Mouse (Mus musculus) intestine, embryonic 14.5 days (tissue): Measurements from ENCODE around the gene Gmeb2. TPM values are rescaled to one million over a fixed set of nuclear protein-coding genes. Genes with fewer than 3 reads are reported as not detected.
A peak's percentile ranks its signal among the peaks of the same experiment; 100 is the strongest.

ENCODE experiments used
- ATAC-seq: fragments of 200-750 bp; cut with Nextera tagmentation; replicated peaks from 2 replicates; pipeline ENCODE4 v1.8.0; 2017; ENCODE audit warnings: low read depth, moderate number of reproducible peaks, moderate TSS enrichment, moderate library complexity; ENCODE audit not compliant: low FRiP score, low TSS enrichment
- DNase-seq: peaks from one replicate; pipeline ENCODE4 v3.0.0-alpha.2; 2018; ENCODE audit warnings: low spot score
- H3K27ac ChIP-seq: fragments of 300-500 bp; sonication (generic); 2 replicates; pipeline ENCODE4 v1.5.1; 2014; ENCODE audit warnings: low read depth, mild to moderate bottlenecking, control low read depth
- H3K27me3 ChIP-seq: fragments of 300-500 bp; sonication (generic); replicated peaks from 2 replicates; pipeline ENCODE4 v1.6.1; 2014; ENCODE audit warnings: low read length, control low read depth; ENCODE audit not compliant: control insufficient read depth, insufficient read depth
- H3K36me3 ChIP-seq: fragments of 300-500 bp; sonication (generic); 2 replicates; pipeline ENCODE4 v1.6.1; 2014; ENCODE audit warnings: low read length, control low read depth; ENCODE audit not compliant: control insufficient read depth, insufficient read depth
- H3K4me1 ChIP-seq: fragments of 300-500 bp; sonication (generic); replicated peaks from 2 replicates; pipeline ENCODE4 v1.6.1; 2014; ENCODE audit warnings: low read length, control low read depth, mixed read lengths; ENCODE audit not compliant: control insufficient read depth, insufficient read depth
- H3K4me2 ChIP-seq: fragments of 300-500 bp; sonication (generic); 2 replicates; pipeline ENCODE4 v1.6.1; 2014; ENCODE audit warnings: low read length
- H3K4me3 ChIP-seq: fragments of 300-500 bp; sonication (generic); 2 replicates; pipeline ENCODE4 v1.5.1; 2014; ENCODE audit warnings: low read depth, low read length, control low read depth, mixed read lengths
- H3K9ac ChIP-seq: fragments of 300-500 bp; sonication (generic); 2 replicates; pipeline ENCODE4 v1.6.1; 2014; ENCODE audit warnings: mild to moderate bottlenecking, low read length
- H3K9me3 ChIP-seq: fragments of 300-500 bp; sonication (generic); 2 replicates; pipeline ENCODE4 v1.6.1; 2016; ENCODE audit warnings: low read length, control low read depth; ENCODE audit not compliant: control insufficient read depth
- WGBS: fragments of 180-500 bp; shearing (Covaris S2); extraction: QIAGEN DNeasy Blood & Tissue Kit; methylation state at CpG from one replicate; pipeline ENCODE4 v1.1.7; 2014; 5-methylcytosine and 5-hydroxymethylcytosine counted together
- polyA plus RNA-seq: library from polyadenylated mRNA; unstranded; fragments of >200 nt; fragmentation: Nextera tagmentation; extraction: Ambion mirVana; gene quantifications from 2 replicates; pipeline ENCODE4 v1.2.1, GENCODE M21; 2014

Gene Gmeb2
- polyA plus RNA-seq, 1 experiment from 2014 or later: 16.6 TPM

- ATAC-seq: peak; percentile 50; the same call in 1 of the 2 replicates
- WGBS: 0% methylated on average over 17 of the region's 17 CpGs
- Histone ChIP-seq H3K4me3 (peak within 1 kb of the TSS; percentile 28), H3K27me3 (peaks cover 36% of the 10 kb centered on the region), H3K4me1 (no peaks in the 10 kb centered on the region), H3K4me2 (peak within 1 kb of the TSS; percentile 61), H3K27ac (no peak within 1 kb of the TSS), H3K36me3 (no peaks in the 10 kb centered on the region), H3K9ac (no peak within 1 kb of the TSS), H3K9me3 (no peaks in the 10 kb centered on the region)
- peak; percentile 64 for DNase-seq
Observed at GRCm38 (mm10) chr2:181213021-181213445, 74.8 kb downstream of the Gmeb2 start, which contains the start of gene Srms. TSS of gene Srms (minus strand) at chr2:181213185.

GRCm38 (mm10) chr2:181212389-181213020, 75.3 kb downstream of the Gmeb2 start:
- Histone ChIP-seq H3K4me2 (peak overlapping the region; percentile 61), H3K4me1 (no peaks in the 10 kb centered on the region), H3K27me3 (peaks cover 36% of the 10 kb centered on the region), H3K9me3 (no peaks in the 10 kb centered on the region), H3K36me3 (no peaks in the 10 kb centered on the region), H3K9ac (no peak overlapping the region), H3K4me3 (peak overlapping the region; percentile 28), H3K27ac (no peak overlapping the region)
- DNase-seq (peak; percentile 58), ATAC-seq (peak; percentile 32; the same call in 1 of the 2 replicates)
- WGBS: 3% methylated on average over 34 of the region's 34 CpGs

- ATAC-seq (peak; percentile 55; the same call in 1 of the 2 replicates), DNase-seq (no peak)
- Histone ChIP-seq H3K36me3 (no peaks in the 10 kb centered on the region), H3K4me1 (no peaks in the 10 kb centered on the region), H3K9ac (no peak overlapping the region), H3K9me3 (no peaks in the 10 kb centered on the region), H3K27me3 (peaks cover 4% of the 10 kb centered on the region), H3K4me3 (no peak overlapping the region), H3K4me2 (no peak overlapping the region), H3K27ac (no peak overlapping the region)
- 68% methylated on average over 9 of the region's 9 CpGs for WGBS
Observed at GRCm38 (mm10) chr2:181206118-181206517, 81.7 kb downstream of the Gmeb2 start.

GRCm38 (mm10) chr2:181205678-181206077, 82.2 kb downstream of the Gmeb2 start:
- no peaks in the 10 kb centered on the region for H3K27me3 ChIP-seq
- H3K9me3 ChIP-seq: no peaks in the 10 kb centered on the region
- H3K36me3 ChIP-seq: no peaks in the 10 kb centered on the region
- no peak overlapping the region for H3K4me2 ChIP-seq
- 81% methylated on average over 5 of the region's 5 CpGs for WGBS
- no peaks in the 10 kb centered on the region for H3K4me1 ChIP-seq
- H3K4me3 ChIP-seq: no peak overlapping the region
- ATAC-seq: no peak
- H3K27ac ChIP-seq: no peak overlapping the region
- DNase-seq: no peak
- H3K9ac ChIP-seq: no peak overlapping the region

GRCm38 (mm10) chr2:181202886-181203285, 84.9 kb downstream of the Gmeb2 start:
- H3K4me1 ChIP-seq: no peaks in the 10 kb centered on the region
- no peaks in the 10 kb centered on the region for H3K36me3 ChIP-seq
- WGBS: 77% methylated on average over 6 of the region's 6 CpGs
- no peak overlapping the region for H3K27ac ChIP-seq
- no peak overlapping the region for H3K9ac ChIP-seq
- H3K4me2 ChIP-seq: no peak overlapping the region
- no peak overlapping the region for H3K4me3 ChIP-seq
- no peak for DNase-seq
- no peak for ATAC-seq
- H3K27me3 ChIP-seq: no peaks in the 10 kb centered on the region
- no peaks in the 10 kb centered on the region for H3K9me3 ChIP-seq

- Histone ChIP-seq H3K36me3 (no peaks in the 10 kb centered on the region), H3K9ac (no peak within 1 kb of the TSS), H3K27ac (no peak within 1 kb of the TSS), H3K4me3 (no peak within 1 kb of the TSS), H3K4me2 (no peak within 1 kb of the TSS), H3K27me3 (no peaks in the 10 kb centered on the region), H3K9me3 (no peaks in the 10 kb centered on the region), H3K4me1 (no peaks in the 10 kb centered on the region)
- ATAC-seq (no peak), DNase-seq (no peak)
- WGBS: 86% methylated on average over 3 of the region's 3 CpGs
Observed at GRCm38 (mm10) chr2:181202422-181202821, 85.4 kb downstream of the Gmeb2 start, which contains the start of gene Ptk6. TSS of gene Ptk6 (minus strand) at chr2:181202789.

- DNase-seq (no peak), ATAC-seq (no peak)
- 55% methylated on average over 3 of the region's 3 CpGs for WGBS
- Histone ChIP-seq H3K36me3 (no peaks in the 10 kb centered on the region), H3K27ac (no peak overlapping the region), H3K27me3 (no peaks in the 10 kb centered on the region), H3K4me1 (no peaks in the 10 kb centered on the region), H3K4me3 (no peak overlapping the region), H3K9ac (no peak overlapping the region), H3K4me2 (no peak overlapping the region), H3K9me3 (no peaks in the 10 kb centered on the region)
Observed at GRCm38 (mm10) chr2:181201606-181202005, 86.2 kb downstream of the Gmeb2 start.
